Mouse (Mus musculus) MEL (cell line): ENCODE measurements at regions not wholly inside any gene's neighbourhood (a gene's known extent, or its start where the extent isn't known, plus 50 kb on each side); places are given as distances from the start of the nearest gene placed in this dataset.

Source experiments
- GABPA ChIP-seq: IDR thresholded peaks from 2 replicates; pipeline ENCODE4 v1.6.1; 2012; ENCODE audit warnings: low read depth, mild to moderate bottlenecking, inconsistent platforms, low read length, improper control_type of control experiment, moderate library complexity
- ZMIZ1 ChIP-seq: IDR thresholded peaks from 2 replicates; pipeline ENCODE4 v1.6.1; 2012; ENCODE audit warnings: low read depth, mild to moderate bottlenecking, inconsistent platforms, low read length, improper control_type of control experiment, moderate library complexity

GRCm38 (mm10) chr19:56001428-56001827 is 259.8 kb downstream of the Tcf7l2 start:
- TF ChIP-seq GABPA, result no peak
- no peak for TF ChIP-seq ZMIZ1
